ENCODE assay signal across 8 mouse cellular contexts in the genomic region with DNA sequence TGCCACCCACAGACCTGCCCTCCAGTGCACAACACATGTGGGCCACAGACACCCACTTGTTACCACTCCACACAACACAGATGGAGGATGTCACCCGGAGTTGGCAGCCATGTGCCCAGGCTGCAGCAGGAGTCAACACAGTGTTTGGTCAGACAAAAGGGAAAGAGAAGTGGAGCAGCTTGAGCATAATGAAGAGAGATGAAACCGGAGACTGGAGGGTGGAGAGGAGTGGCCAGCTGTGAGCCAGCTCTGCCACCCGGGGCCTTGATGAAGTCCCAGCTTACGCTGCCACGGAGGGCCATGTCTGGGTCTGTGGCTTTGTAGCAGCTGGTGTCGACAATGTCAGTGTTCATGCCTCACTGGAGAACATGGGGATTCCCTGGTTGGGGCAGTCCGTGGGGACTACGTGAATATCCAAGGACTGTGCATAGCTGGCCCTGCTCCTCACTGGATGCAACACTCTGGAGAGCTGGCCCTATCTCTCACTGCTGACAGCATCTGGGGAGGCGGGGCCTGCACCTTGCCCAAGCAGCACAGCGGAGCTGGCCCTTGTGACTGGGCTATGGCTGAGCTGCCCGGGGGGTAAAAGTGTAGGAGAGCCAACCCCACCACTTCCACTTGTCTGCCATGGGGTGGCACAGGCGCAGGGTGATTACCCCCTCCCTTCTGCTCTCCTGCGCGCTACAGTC.
DNase-seq lines count a peak whose midpoint lies in the region; ATAC-seq lines count a peak whose summit lies in the region.

No protein-coding gene starts in this region.

- H3K4me1 ChIP-seq in forebrain, embryonic 10.5 days: peaks cover 28% of the 10 kb centered on the region
- peaks cover 25% of the 10 kb centered on the region for H3K4me1 ChIP-seq in hindbrain, embryonic 15.5 days (replicated peaks)
- peaks cover 17% of the 10 kb centered on the region for H3K4me1 ChIP-seq in midbrain, embryonic 12.5 days

- peak overlapping the region; percentile 68 for H3K27ac ChIP-seq in forebrain, embryonic 10.5 days
- H3K27ac ChIP-seq in hindbrain, embryonic 15.5 days (replicated peaks): peak overlapping the region; percentile 4
- peak overlapping the region; percentile 52 for H3K27ac ChIP-seq in midbrain, embryonic 12.5 days (replicated peaks)

- peak; percentile 83 for ATAC-seq in hindbrain, embryonic 15.5 days (ENCODE audit: low FRiP score, low read depth)
- peak; percentile 84 for ATAC-seq in midbrain, embryonic 12.5 days (ENCODE audit: low FRiP score, low read depth)

- H3K27me3 ChIP-seq in forebrain, embryonic 10.5 days (ENCODE audit: poor library complexity, severe bottlenecking): no peaks in the 10 kb centered on the region
- H3K27me3 ChIP-seq in hindbrain, embryonic 15.5 days: no peaks in the 10 kb centered on the region
- no peaks in the 10 kb centered on the region for H3K27me3 ChIP-seq in midbrain, embryonic 12.5 days

- H3K9ac ChIP-seq in hindbrain, embryonic 15.5 days: no peak overlapping the region
- no peak overlapping the region for H3K9ac ChIP-seq in midbrain, embryonic 12.5 days (replicated peaks)

- peak; percentile 73 to 77 for DNase-seq in heart, adult 18-20 months
- no peak for DNase-seq in heart, adult 8-10 months (ENCODE audit: low spot score)
- DNase-seq in forebrain, embryonic 10.5 days (ENCODE audit: extremely low spot score, low spot score): no peak
- DNase-seq in layer of hippocampus, adult 8-10 months (ENCODE audit: low spot score in 2 of 2): no peak
- DNase-seq in layer of hippocampus, adult 18-20 months (ENCODE audit: low spot score in 2 of 2): no peak
- DNase-seq in urinary bladder, adult 2 months (ENCODE audit: low spot score): no peak

- H3K4me3 ChIP-seq in forebrain, embryonic 10.5 days: no peak overlapping the region
- H3K4me3 ChIP-seq in hindbrain, embryonic 15.5 days: no peak overlapping the region
- H3K4me3 ChIP-seq in midbrain, embryonic 12.5 days: no peak overlapping the region

- WGBS in forebrain, embryonic 10.5 days: 71% methylated on average over 14 of the region's 14 CpGs
- 33% methylated on average over 14 of the region's 14 CpGs for WGBS in hindbrain, embryonic 15.5 days
- 52% methylated on average over 14 of the region's 14 CpGs for WGBS in midbrain, embryonic 12.5 days

- H3K4me2 ChIP-seq in hindbrain, embryonic 15.5 days: no peak overlapping the region
- H3K4me2 ChIP-seq in midbrain, embryonic 12.5 days (replicated peaks): no peak overlapping the region

- H3K9me3 ChIP-seq in forebrain, embryonic 10.5 days: no peaks in the 10 kb centered on the region
- H3K9me3 ChIP-seq in hindbrain, embryonic 15.5 days: no peaks in the 10 kb centered on the region
- H3K9me3 ChIP-seq in midbrain, embryonic 12.5 days: no peaks in the 10 kb centered on the region

- no peaks in the 10 kb centered on the region for H3K36me3 ChIP-seq in forebrain, embryonic 10.5 days (replicated peaks)
- no peaks in the 10 kb centered on the region for H3K36me3 ChIP-seq in hindbrain, embryonic 15.5 days
- no peaks in the 10 kb centered on the region for H3K36me3 ChIP-seq in midbrain, embryonic 12.5 days

Comparison
In these comparisons a context has a peak if more than half of its experiments do, and no peak if none do; other contexts are left out.
1. DNase-seq: peak in heart, adult 18-20 months (2 of 2); none in heart, adult 8-10 months (single experiment), forebrain, embryonic 10.5 days (single experiment), layer of hippocampus, adult 8-10 months (0 of 2), layer of hippocampus, adult 18-20 months (0 of 2) and urinary bladder, adult 2 months (single experiment).
2. H3K27ac ChIP-seq: peak in every context shown above with its lines; median percentile 68 in forebrain, embryonic 10.5 days; 52 in midbrain, embryonic 12.5 days; 4 in hindbrain, embryonic 15.5 days.